Mouse (Mus musculus) kidney, postnatal 0 days (tissue): Measurements from ENCODE around the gene Elovl3. TPM values are rescaled to one million over a fixed set of nuclear protein-coding genes. Genes with fewer than 3 reads are reported as not detected.
"Not testable (repeated sequence)": the region's sequence is repeated elsewhere in the genome, so short reads cannot be mapped to it uniquely, and the experiment has no call there.

Experiments
- ATAC-seq: fragments of 200-750 bp; cut with Nextera tagmentation; replicated peaks from 2 replicates; pipeline ENCODE4 v1.8.0; 2017; ENCODE audit warnings: low read depth, moderate number of reproducible peaks, moderate TSS enrichment, moderate library complexity; ENCODE audit not compliant: low FRiP score
- DNase-seq: peaks from one replicate; pipeline ENCODE4 v3.0.0-alpha.2; 2016; ENCODE audit warnings: low spot score
- H3K27ac ChIP-seq: fragments of 300-500 bp; sonication (generic); 2 replicates; pipeline ENCODE4 v1.5.1; 2014; ENCODE audit warnings: mild to moderate bottlenecking
- H3K27me3 ChIP-seq: fragments of 300-500 bp; sonication (generic); 2 replicates; pipeline ENCODE4 v1.6.1; 2014; ENCODE audit warnings: low read length, mixed read lengths; ENCODE audit not compliant: insufficient read depth
- H3K36me3 ChIP-seq: fragments of 300-500 bp; sonication (generic); 2 replicates; pipeline ENCODE4 v1.6.1; 2014; ENCODE audit warnings: low read length, mixed read lengths; ENCODE audit not compliant: insufficient read depth
- H3K4me1 ChIP-seq: fragments of 300-500 bp; sonication (generic); replicated peaks from 2 replicates; pipeline ENCODE4 v1.6.1; 2014; ENCODE audit warnings: antibody characterized with exemption, low read length, mixed read lengths; ENCODE audit not compliant: insufficient read depth
- H3K4me2 ChIP-seq: fragments of 300-500 bp; sonication (generic); 2 replicates; pipeline ENCODE4 v1.6.1; 2014; ENCODE audit warnings: mild to moderate bottlenecking, low read length, moderate library complexity, mixed read lengths
- H3K4me3 ChIP-seq: fragments of 300-500 bp; sonication (generic); replicated peaks from 2 replicates; pipeline ENCODE4 v1.5.1; 2014; ENCODE audit warnings: low read depth, low read length
- H3K9ac ChIP-seq: fragments of 300-500 bp; sonication (generic); 2 replicates; pipeline ENCODE4 v1.6.1; 2014; ENCODE audit warnings: low read depth, low read length
- H3K9me3 ChIP-seq: fragments of 300-500 bp; sonication (generic); replicated peaks from 2 replicates; pipeline ENCODE4 v1.6.1; 2016; ENCODE audit warnings: low read length, inconsistent platforms, mixed read lengths
- CTCF ChIP-seq: IDR thresholded peaks from 2 replicates; pipeline ENCODE4 v1.5.1; 2016; ENCODE audit warnings: antibody characterized with exemption, low read depth, mild to moderate bottlenecking, moderate library complexity
- WGBS: fragments of 180-500 bp; shearing (Covaris S2); extraction: QIAGEN DNeasy Blood & Tissue Kit; methylation state at CpG from one replicate; pipeline ENCODE4 v1.1.7; 2014; 5-methylcytosine and 5-hydroxymethylcytosine counted together
- polyA plus RNA-seq: library from polyadenylated mRNA; unstranded; fragments of >200 nt; fragmentation: Nextera tagmentation; extraction: Ambion mirVana; gene quantifications from 2 replicates; pipeline ENCODE4 v1.2.1, GENCODE M21; 2015

Elovl3 gene
- polyA plus RNA-seq, 1 experiment from 2014 or later: 0.07 TPM

DNA sequence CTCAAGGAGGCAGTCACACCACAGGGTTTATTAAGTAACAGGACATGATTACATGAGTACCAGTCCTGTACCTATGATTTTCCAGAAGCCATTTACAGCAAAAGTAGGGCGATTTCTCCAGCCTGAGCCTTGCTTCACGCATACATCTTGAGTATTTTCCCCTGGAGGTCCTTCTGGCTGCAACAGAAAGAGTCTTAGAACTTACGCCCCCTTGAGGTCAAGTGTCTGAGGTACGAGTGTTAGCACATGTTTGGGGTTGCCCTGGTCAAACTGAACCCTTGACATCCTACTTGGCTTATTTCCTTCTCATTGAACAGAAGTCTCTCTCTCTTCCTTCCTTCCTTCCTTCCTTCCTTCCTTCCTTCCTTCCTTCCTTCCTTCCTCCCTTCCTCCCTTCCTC lies 17.1 kb upstream of the Elovl3 start:
- no peaks in the 10 kb centered on the region for H3K9me3 ChIP-seq
- H3K4me2 ChIP-seq: no peak overlapping the region
- H3K4me1 ChIP-seq: no peaks in the 10 kb centered on the region
- H3K27ac ChIP-seq: no peak overlapping the region
- TF ChIP-seq CTCF: no peak
- WGBS: 58% methylated on average over 4 of the region's 4 CpGs
- H3K9ac ChIP-seq: no peak overlapping the region
- H3K27me3 ChIP-seq: no peaks in the 10 kb centered on the region
- no peak for DNase-seq
- no peak for ATAC-seq
- H3K4me3 ChIP-seq: no peak overlapping the region
- no peaks in the 10 kb centered on the region for H3K36me3 ChIP-seq

DNA sequence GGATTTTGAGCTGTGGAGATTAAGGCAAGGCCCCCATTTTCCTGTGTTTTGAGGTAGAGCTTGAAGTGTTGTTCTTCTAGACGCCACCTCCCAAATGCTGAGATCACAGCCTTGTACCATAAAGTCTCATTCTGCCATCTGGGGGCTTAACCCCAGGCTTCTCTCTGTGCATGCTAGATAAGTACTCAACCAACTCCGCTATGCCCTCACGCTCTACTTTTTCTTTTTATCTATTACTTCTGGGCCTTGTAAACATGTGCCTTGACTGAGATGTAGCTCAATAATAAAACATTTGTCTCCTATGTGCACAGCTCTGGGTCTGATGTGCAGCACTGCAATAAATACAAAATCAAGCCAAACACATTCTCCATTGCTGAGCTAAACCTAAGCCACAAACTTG lies 12.2 kb upstream of the Elovl3 start:
- Histone ChIP-seq H3K9me3 (no peaks in the 10 kb centered on the region), H3K9ac (no peak overlapping the region), H3K27me3 (no peaks in the 10 kb centered on the region), H3K36me3 (no peaks in the 10 kb centered on the region), H3K27ac (no peak overlapping the region), H3K4me3 (no peak overlapping the region), H3K4me2 (no peak overlapping the region), H3K4me1 (no peaks in the 10 kb centered on the region)
- no peak for TF ChIP-seq CTCF
- 84% methylated on average over 3 of the region's 3 CpGs for WGBS
- no peak for ATAC-seq
- DNase-seq: no peak

DNA sequence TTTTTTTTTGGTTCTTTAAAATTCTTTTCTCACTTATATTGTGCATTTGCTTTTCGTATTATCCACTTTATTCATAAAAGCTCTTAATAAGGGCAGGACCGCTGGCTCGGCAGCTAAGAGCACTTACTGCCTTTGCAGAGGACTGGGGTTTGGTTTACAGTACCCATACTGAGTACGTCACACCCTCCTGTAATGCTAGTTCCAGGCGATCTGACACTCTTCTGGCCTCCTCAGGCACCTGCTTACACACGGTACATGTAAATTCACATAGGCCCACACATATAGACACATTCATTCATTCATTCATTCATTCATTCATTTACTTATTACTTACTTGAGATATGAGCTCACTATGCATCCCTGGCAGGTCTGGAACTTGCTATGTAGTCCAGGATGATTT lies 10.8 kb upstream of the Elovl3 start:
- no peak for DNase-seq
- no peaks in the 10 kb centered on the region for H3K36me3 ChIP-seq
- no peak overlapping the region for H3K27ac ChIP-seq
- H3K27me3 ChIP-seq: no peaks in the 10 kb centered on the region
- no peaks in the 10 kb centered on the region for H3K9me3 ChIP-seq
- no peak for ATAC-seq
- no peak overlapping the region for H3K9ac ChIP-seq
- no peak for TF ChIP-seq CTCF
- H3K4me2 ChIP-seq: no peak overlapping the region
- 80% methylated on average over 6 of the region's 6 CpGs for WGBS
- no peak overlapping the region for H3K4me3 ChIP-seq
- H3K4me1 ChIP-seq: no peaks in the 10 kb centered on the region

DNA sequence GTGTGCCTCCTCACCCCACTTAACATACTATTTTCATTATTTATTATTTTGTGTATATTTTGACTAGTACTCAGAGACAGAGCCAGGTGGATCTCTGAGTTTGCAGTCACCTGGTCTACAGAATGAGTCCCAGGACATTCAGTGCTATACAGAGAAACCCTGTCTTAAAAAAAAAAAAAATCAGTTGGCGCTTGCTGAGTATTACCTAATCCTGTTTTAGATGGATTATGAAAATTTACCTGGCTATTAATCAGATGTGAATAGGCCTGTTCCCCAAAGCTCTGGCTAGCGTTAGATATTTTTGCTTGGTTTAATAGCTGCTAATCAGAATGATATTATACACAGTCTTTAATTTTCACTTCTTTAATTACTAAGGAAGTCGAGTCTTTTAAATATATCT lies 7.8 kb upstream of the Elovl3 start:
- no peaks in the 10 kb centered on the region for H3K4me1 ChIP-seq
- no peak overlapping the region for H3K27ac ChIP-seq
- H3K4me3 ChIP-seq: no peak overlapping the region
- 85% methylated on average over 3 of the region's 3 CpGs for WGBS
- no peak for TF ChIP-seq CTCF
- no peaks in the 10 kb centered on the region for H3K9me3 ChIP-seq
- H3K9ac ChIP-seq: no peak overlapping the region
- DNase-seq: no peak
- no peaks in the 10 kb centered on the region for H3K36me3 ChIP-seq
- ATAC-seq: no peak
- H3K4me2 ChIP-seq: no peak overlapping the region
- no peaks in the 10 kb centered on the region for H3K27me3 ChIP-seq

DNA sequence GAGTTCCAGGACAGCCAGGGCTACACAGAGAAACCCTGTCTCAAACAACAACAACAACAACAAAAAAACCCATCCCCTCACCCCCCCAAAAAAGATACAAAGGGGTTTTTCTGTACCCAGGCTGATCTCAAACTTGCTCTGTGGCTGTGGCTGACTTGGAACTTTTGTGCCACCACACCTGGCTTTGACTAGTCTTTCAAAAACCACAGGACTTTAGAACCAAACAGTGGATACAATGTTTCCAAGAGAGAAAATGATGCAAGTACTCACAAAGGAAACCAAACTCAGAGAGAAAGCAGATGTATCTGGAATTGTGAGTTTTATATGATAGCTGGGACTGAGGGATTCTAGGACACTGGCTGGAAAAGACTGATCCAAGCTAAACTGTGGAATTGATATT lies 7.0 kb upstream of the Elovl3 start:
- Histone ChIP-seq H3K4me2 (no peak overlapping the region), H3K27me3 (no peaks in the 10 kb centered on the region), H3K4me3 (no peak overlapping the region), H3K9me3 (no peaks in the 10 kb centered on the region), H3K27ac (no peak overlapping the region), H3K4me1 (no peaks in the 10 kb centered on the region), H3K9ac (no peak overlapping the region), H3K36me3 (no peaks in the 10 kb centered on the region)
- TF ChIP-seq CTCF: no peak
- ATAC-seq: no peak
- DNase-seq: no peak

DNA sequence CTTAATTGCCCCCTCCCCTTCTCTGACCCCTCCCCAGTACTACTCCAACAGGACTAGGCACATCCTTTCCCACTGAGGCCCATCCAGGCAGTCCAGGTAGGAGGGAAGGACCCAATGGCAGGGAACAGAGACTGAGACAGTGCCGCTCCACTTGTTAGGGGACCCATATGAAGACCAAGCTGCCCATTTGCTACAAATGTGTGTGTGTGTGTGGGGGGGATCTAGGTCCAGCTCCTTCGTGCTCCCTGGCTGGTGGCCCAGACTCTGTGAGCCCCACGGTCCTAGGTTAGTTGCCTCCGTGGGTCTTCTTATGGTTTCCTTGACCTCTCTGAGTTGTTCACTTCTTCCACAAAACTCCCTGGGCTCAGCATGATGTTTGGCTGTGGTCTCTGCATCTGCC lies 5.4 kb upstream of the Elovl3 start:
- H3K27ac ChIP-seq: no peak overlapping the region
- no peak overlapping the region for H3K9ac ChIP-seq
- no peak for TF ChIP-seq CTCF
- H3K4me2 ChIP-seq: no peak overlapping the region
- no peak overlapping the region for H3K4me3 ChIP-seq
- DNase-seq (no peak), ATAC-seq (no peak)
- 82% methylated on average over 4 of the region's 4 CpGs for WGBS
- 0 out of 2 replicates have a peak, but pooled peaks cover 6% of the 10 kb centered on the region for H3K27me3 ChIP-seq
- H3K4me1 ChIP-seq: no peaks in the 10 kb centered on the region
- no peaks in the 10 kb centered on the region for H3K36me3 ChIP-seq
- H3K9me3 ChIP-seq: no peaks in the 10 kb centered on the region

DNA sequence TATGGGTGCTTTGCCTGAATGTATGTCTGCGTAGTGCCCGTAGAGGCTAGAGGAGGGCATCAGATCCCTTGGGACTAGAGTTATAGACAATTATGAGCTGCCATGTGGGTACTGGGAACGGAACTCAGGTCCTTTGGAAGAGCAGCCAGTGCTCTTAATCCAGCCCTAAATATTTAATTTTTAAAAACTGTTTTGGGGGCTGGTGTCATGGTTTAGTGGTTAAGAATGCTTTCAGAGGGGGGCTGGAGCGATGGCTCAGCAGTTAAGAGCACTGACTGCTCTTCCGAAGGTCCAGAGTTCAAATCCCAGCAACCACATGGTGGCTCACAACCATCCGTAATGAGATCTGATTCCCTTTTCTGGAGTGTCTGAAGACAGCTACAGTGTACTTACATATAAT lies 2.0 kb upstream of the Elovl3 start:
- H3K4me1 ChIP-seq, ATAC-seq, DNase-seq, H3K4me3 ChIP-seq, H3K9me3 ChIP-seq, H3K9ac ChIP-seq, H3K27ac ChIP-seq, H3K36me3 ChIP-seq, H3K4me2 ChIP-seq: not testable (repeated sequence)
- H3K27me3 ChIP-seq: peaks cover 24% of the 10 kb centered on the region
- WGBS: 76% methylated on average over 6 of the region's 6 CpGs
